ENCODE assay signal across 11 mouse cellular contexts in genomic region chr9:23204339-23205288, GRCm38 (mm10). TPM values are rescaled to one million over a fixed set of nuclear protein-coding genes. Genes with fewer than 3 reads are reported as not detected.
DNase-seq lines count a peak whose midpoint lies in the region; ATAC-seq lines count a peak whose summit lies in the region.
"Had no signal": no experiment of that assay in that cellular context is flagged by ENCODE, and none has a peak within 500 bp of the region (broad histone marks: within the 10 kb centered on the region; RNA-seq: fewer than 3 reads in every experiment).

No protein-coding gene starts in this region.

- no peaks in the 10 kb centered on the region for H3K9me3 ChIP-seq in heart, embryonic 12.5 days (replicated peaks)
- no peaks in the 10 kb centered on the region for H3K9me3 ChIP-seq in embryonic facial prominence, embryonic 10.5 days
- H3K9me3 ChIP-seq in hindbrain, embryonic 14.5 days (ENCODE audit: control insufficient read depth, low read length) = no peaks in the 10 kb centered on the region

- peaks cover 15% of the 10 kb centered on the region for H3K4me1 ChIP-seq in heart, embryonic 12.5 days (replicated peaks)
- peaks cover 34% of the 10 kb centered on the region for H3K4me1 ChIP-seq in embryonic facial prominence, embryonic 10.5 days
- peaks cover 15% of the 10 kb centered on the region for H3K4me1 ChIP-seq in hindbrain, embryonic 14.5 days (replicated peaks; ENCODE audit: control insufficient read depth, insufficient read depth, low read length)

- H3K4me3 ChIP-seq in heart, embryonic 12.5 days = peak overlapping the region; percentile 22
- H3K4me3 ChIP-seq in embryonic facial prominence, embryonic 10.5 days = peak overlapping the region; percentile 23; the same call in 1 of the 2 replicates
- H3K4me3 ChIP-seq in hindbrain, embryonic 14.5 days (replicated peaks; ENCODE audit: low read length) = no peak overlapping the region

- WGBS in heart, embryonic 12.5 days = 7% methylated on average over 17 of the region's 17 CpGs
- 11% methylated on average over 17 of the region's 17 CpGs for WGBS in embryonic facial prominence, embryonic 10.5 days
- 6% methylated on average over 17 of the region's 17 CpGs for WGBS in hindbrain, embryonic 14.5 days

- no peaks in the 10 kb centered on the region for H3K27me3 ChIP-seq in heart, embryonic 12.5 days (replicated peaks)
- peaks cover 34% of the 10 kb centered on the region for H3K27me3 ChIP-seq in embryonic facial prominence, embryonic 10.5 days (replicated peaks; ENCODE audit: low read depth, poor library complexity, severe bottlenecking)
- H3K27me3 ChIP-seq in hindbrain, embryonic 14.5 days (ENCODE audit: control insufficient read depth, insufficient read depth, low read length) = no peaks in the 10 kb centered on the region

- no peak for DNase-seq in heart, postnatal 36 days
- peak; percentile 37 for DNase-seq in embryonic facial prominence, embryonic 10.5 days (ENCODE audit: low spot score)
- DNase-seq in hindbrain, embryonic 14.5 days (ENCODE audit: low spot score) = peak; percentile 52
- DNase-seq in neural tube, embryonic 10.5 days (ENCODE audit: extremely low spot score, low spot score) = peak; percentile 44
- DNase-seq in adrenal gland, postnatal 4 days (ENCODE audit: low spot score in 2 of 2) = no peak
- no peak for DNase-seq in thymus, postnatal 10 days (ENCODE audit: low spot score in 2 of 2)
- no peak for DNase-seq in c-Kit-positive CD71-positive TER-119-positive erythroid progenitor cells, embryonic 14.5 days (ENCODE audit: low spot score)
- DNase-seq: B cell, adult 2 months; liver, postnatal 0 days had no signal

- peak overlapping the region; percentile 28; the same call in 1 of the 2 replicates for H3K9ac ChIP-seq in heart, embryonic 12.5 days
- H3K9ac ChIP-seq in hindbrain, embryonic 14.5 days = peak overlapping the region; percentile 6; the same call in 1 of the 2 replicates
- H3K9ac ChIP-seq: liver, postnatal 0 days had no signal

- no peaks in the 10 kb centered on the region for H3K36me3 ChIP-seq in heart, embryonic 12.5 days
- no peaks in the 10 kb centered on the region for H3K36me3 ChIP-seq in embryonic facial prominence, embryonic 10.5 days (replicated peaks)
- H3K36me3 ChIP-seq in hindbrain, embryonic 14.5 days (replicated peaks; ENCODE audit: control insufficient read depth, insufficient read depth) = no peaks in the 10 kb centered on the region

- H3K27ac ChIP-seq in heart, embryonic 12.5 days (ENCODE audit: poor library complexity, severe bottlenecking) = no peak overlapping the region
- peak overlapping the region; percentile 51 for H3K27ac ChIP-seq in embryonic facial prominence, embryonic 10.5 days (replicated peaks)
- H3K27ac ChIP-seq in hindbrain, embryonic 14.5 days = peak overlapping the region; percentile 60
- H3K27ac ChIP-seq: kidney, postnatal 0 days had no signal

- peak overlapping the region; percentile 64 for H3K4me2 ChIP-seq in heart, embryonic 12.5 days
- H3K4me2 ChIP-seq in hindbrain, embryonic 14.5 days (replicated peaks) = peak overlapping the region; percentile 41

- no peak for ATAC-seq in heart, embryonic 12.5 days (ENCODE audit: insufficient number of reproducible peaks, low FRiP score)
- ATAC-seq in hindbrain, embryonic 14.5 days (ENCODE audit: low FRiP score) = peak; percentile 81
- ATAC-seq: liver, postnatal 0 days had no signal

- intact Hi-C loops in heart, postnatal 36 days (cut with DNase I) = no loop called here

RNA-seq across cellular contexts. Expression of gene Bmper, which starts 18.3 kb away (rescaled TPM):
- polyA plus RNA-seq in heart, embryonic 12.5 days (2016; fragmentation: Nextera tagmentation; extraction: Ambion mirVana) = 12.3 and 12.4 TPM in 2 replicates
- 1 to 10 TPM; 3.1 to 4.3 TPM for total RNA-seq in heart, postnatal 36 days (2021)
- polyA plus RNA-seq in embryonic facial prominence, embryonic 10.5 days (2016; fragmentation: Nextera tagmentation; extraction: Ambion mirVana) = 2.6 and 4.5 TPM in 2 replicates
- polyA plus RNA-seq in hindbrain, embryonic 14.5 days (2014; fragmentation: Nextera tagmentation; extraction: Ambion mirVana) = 8.4 and 9.9 TPM in 2 replicates
- total RNA-seq in adrenal gland, postnatal 4 days (2021) = 1 to 10 TPM; 8.4 to 10.0 TPM

Comparison
In these comparisons a context has a peak if more than half of its experiments do, and no peak if none do; other contexts are left out.
1. DNase-seq: peak in embryonic facial prominence, embryonic 10.5 days (single experiment), hindbrain, embryonic 14.5 days (single experiment) and neural tube, embryonic 10.5 days (single experiment); none in heart, postnatal 36 days (0 of 2), adrenal gland, postnatal 4 days (0 of 2), thymus, postnatal 10 days (0 of 2) and c-Kit-positive CD71-positive TER-119-positive erythroid progenitor cells, embryonic 14.5 days (single experiment).